Comparison of ENCODE assay signal across 12 mouse cellular contexts in the genomic region with DNA sequence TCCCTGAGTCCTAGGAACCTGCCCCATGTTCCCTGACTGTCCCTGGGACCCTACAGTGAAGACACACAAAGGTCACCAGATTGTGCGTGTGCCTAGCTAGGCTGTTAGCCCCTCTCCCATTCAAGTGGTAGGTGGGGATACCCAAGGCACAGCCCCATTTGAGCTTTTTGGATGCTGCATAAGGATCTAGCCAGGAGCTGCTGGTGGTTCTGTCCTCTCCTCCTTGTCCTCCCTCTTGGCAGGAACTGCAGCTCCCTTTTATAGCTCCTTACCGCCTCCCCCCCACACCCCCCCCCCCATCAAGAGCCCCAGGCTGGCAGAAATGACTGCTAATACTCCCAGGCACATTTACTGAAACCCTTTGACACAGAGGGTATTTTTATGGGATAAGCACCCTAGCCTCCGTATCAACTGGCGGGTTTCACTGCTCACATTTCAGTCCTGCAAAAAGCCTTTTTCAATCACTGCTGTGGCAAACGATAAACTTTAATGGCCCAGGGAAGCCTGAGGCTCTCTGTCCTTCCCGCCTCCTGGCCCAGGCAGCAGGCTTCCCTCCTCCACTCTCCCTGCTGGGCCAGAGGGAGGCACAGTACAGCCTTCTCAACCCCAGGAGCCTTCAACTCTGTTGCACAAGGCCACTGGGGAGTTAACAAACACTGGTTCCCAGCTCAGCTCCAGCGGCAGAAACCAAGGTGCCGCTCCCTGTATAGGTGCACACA.
DNase-seq lines count a peak whose midpoint lies in the region; ATAC-seq lines count a peak whose summit lies in the region.
"Had no signal": no experiment of that assay in that cellular context is flagged by ENCODE, and none has a peak within 500 bp of the region (broad histone marks: within the 10 kb centered on the region; RNA-seq: fewer than 3 reads in every experiment).

No protein-coding gene starts in this region.

- H3K9me3 ChIP-seq in heart, embryonic 15.5 days (replicated peaks) = no peaks in the 10 kb centered on the region
- no peaks in the 10 kb centered on the region for H3K9me3 ChIP-seq in limb, embryonic 12.5 days

- H3K36me3 ChIP-seq in heart, embryonic 15.5 days = no peaks in the 10 kb centered on the region
- 0 out of 2 replicates have a peak, but pooled peaks cover 3% of the 10 kb centered on the region for H3K36me3 ChIP-seq in limb, embryonic 12.5 days

- no peak for DNase-seq in heart, adult 8-10 months (ENCODE audit: low spot score)
- DNase-seq in urinary bladder, postnatal 14 days (ENCODE audit: low spot score) = peak; percentile 23
- no peak for DNase-seq in urinary bladder, adult 2 months (ENCODE audit: low spot score)
- DNase-seq in yolk sac, embryonic 10.5 days (ENCODE audit: low spot score) = peak; percentile 39
- DNase-seq in layer of hippocampus, adult 18-20 months (ENCODE audit: low spot score in 2 of 2) = no peak
- no peak for DNase-seq in frontal cortex, postnatal 10 days (ENCODE audit: low spot score in 2 of 2)
- DNase-seq: cerebellum, postnatal 10 days; right cerebral cortex, postnatal 14 days; thymus, postnatal 4 days had no signal

- peak overlapping the region; percentile 17; the same call in 1 of the 2 replicates for H3K27ac ChIP-seq in heart, embryonic 15.5 days
- peak overlapping the region; percentile 89 for H3K27ac ChIP-seq in limb, embryonic 12.5 days

- ATAC-seq in heart, embryonic 15.5 days (replicated peaks; ENCODE audit: insufficient number of reproducible peaks, insufficient read depth, low FRiP score, low read depth) = 0 out of 2 replicates have a peak, but pooled peaks have one; percentile 19
- ATAC-seq in limb, embryonic 12.5 days (ENCODE audit: insufficient number of reproducible peaks, insufficient read depth, low FRiP score, low TSS enrichment, low read depth) = peak; percentile 67
- ATAC-seq: activated CD4-positive, CD25-positive, alpha-beta regulatory T cell, adult 4 months had no signal

- WGBS in heart, embryonic 15.5 days = 50% methylated on average over 8 of the region's 8 CpGs
- WGBS in limb, embryonic 12.5 days = 13% methylated on average over 7 of the region's 8 CpGs

- H3K4me2 ChIP-seq in heart, embryonic 15.5 days = no peak overlapping the region
- H3K4me2 ChIP-seq in limb, embryonic 12.5 days = peak overlapping the region; percentile 16

- peaks cover 28% of the 10 kb centered on the region for H3K4me1 ChIP-seq in heart, embryonic 15.5 days (replicated peaks)
- peaks cover 86% of the 10 kb centered on the region for H3K4me1 ChIP-seq in limb, embryonic 12.5 days (replicated peaks)

- H3K9ac ChIP-seq in heart, embryonic 15.5 days = no peak overlapping the region
- H3K9ac ChIP-seq in limb, embryonic 12.5 days (replicated peaks) = no peak overlapping the region

- no peaks in the 10 kb centered on the region for H3K27me3 ChIP-seq in heart, embryonic 15.5 days
- H3K27me3 ChIP-seq in limb, embryonic 12.5 days = no peaks in the 10 kb centered on the region

- H3K4me3 ChIP-seq in heart, embryonic 15.5 days = no peak overlapping the region
- H3K4me3 ChIP-seq in limb, embryonic 12.5 days (replicated peaks) = no peak overlapping the region

Comparison
In these comparisons a context has a peak if more than half of its experiments do, and no peak if none do; other contexts are left out.
1. DNase-seq: peak in urinary bladder, postnatal 14 days (single experiment) and yolk sac, embryonic 10.5 days (single experiment); none in heart, adult 8-10 months (single experiment), urinary bladder, adult 2 months (single experiment), layer of hippocampus, adult 18-20 months (0 of 2) and frontal cortex, postnatal 10 days (0 of 2).